Mouse (Mus musculus): ENCODE measurements around the gene Rasip1.

Gene Rasip1

DNA sequence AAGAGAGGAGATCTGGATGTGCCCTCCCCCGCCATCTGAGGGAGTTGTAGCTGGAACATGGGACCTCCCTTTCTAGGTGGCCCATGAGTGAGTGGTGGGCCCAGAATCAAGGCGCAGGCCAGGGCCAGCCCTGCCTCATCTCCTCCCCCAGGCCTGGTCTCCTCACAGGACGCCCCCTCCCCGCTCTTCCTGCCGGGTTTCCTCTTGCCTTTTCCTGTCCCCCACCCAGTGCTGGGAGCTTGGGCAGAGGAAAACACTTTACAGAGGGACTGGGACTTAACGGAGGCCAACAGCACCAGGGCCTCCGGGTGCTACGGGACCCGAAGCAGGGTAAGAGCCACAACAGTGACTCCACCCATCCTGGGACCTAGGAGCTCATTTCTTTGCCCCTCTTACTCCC, at the start of gene Rasip1:
Rasip1 (plus strand) TSS at position 228 of the 400 bp plus-strand sequence.
- in situ Hi-C loops (cut with MboI, MseI), result no loop called here

- in situ Hi-C loops (cut with MboI, MseI), result no loop called here
Observed at GRCm38 (mm10) chr7:45585923-45586322, 41.4 kb upstream of the Rasip1 start.

- in situ Hi-C loops (cut with MboI, MseI), result no loop called here
Observed at GRCm38 (mm10) chr7:45587631-45588592, 39.4 kb upstream of the Rasip1 start.

DNA sequence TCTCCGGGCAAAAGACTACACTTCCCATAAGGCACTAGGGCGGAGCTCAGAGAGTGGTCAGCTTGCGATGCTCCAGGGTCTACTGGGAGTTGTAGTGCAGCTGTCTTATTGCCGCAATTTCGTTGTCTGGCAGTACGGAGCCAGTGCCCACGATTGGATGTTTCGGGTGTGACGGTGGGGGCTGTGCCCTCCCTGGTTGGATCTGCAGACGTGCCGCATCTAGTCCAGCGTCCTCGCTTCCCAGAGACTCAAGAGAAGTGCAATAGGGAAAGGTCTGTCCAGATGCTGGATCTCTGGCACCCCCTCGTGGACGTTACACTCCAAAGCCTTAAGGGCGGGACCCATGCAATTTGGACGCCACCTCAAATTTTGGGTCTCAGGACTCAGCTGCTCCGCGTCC, 38.1 kb upstream of the Rasip1 start:
- in situ Hi-C loops (cut with MboI, MseI), result no loop called here

DNA sequence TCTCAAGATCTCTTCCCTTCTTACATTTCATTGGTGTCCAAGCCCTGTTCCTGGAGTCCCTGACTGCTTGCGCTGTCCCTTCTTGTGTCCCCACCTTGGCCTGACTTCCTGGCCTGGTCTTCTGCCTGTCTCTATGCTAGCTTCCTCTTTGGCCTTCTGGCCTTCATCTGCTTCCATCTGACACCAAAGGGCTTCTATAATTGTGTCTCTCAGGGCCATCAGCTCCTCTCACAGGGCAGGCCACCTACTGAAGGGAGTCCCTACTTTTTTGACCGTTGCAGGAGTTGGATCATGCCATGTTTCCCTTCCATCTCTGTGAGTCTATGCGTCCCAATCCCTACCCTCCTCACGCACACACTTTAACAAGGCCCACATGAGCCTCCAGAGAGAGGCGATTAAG, 37.4 kb upstream of the Rasip1 start:
- in situ Hi-C loops (cut with MboI, MseI), result no loop called here

GRCm38 (mm10) chr7:45590874-45591273, 36.4 kb upstream of the Rasip1 start:
- in situ Hi-C loops (cut with MboI, MseI), result no loop called here

DNA sequence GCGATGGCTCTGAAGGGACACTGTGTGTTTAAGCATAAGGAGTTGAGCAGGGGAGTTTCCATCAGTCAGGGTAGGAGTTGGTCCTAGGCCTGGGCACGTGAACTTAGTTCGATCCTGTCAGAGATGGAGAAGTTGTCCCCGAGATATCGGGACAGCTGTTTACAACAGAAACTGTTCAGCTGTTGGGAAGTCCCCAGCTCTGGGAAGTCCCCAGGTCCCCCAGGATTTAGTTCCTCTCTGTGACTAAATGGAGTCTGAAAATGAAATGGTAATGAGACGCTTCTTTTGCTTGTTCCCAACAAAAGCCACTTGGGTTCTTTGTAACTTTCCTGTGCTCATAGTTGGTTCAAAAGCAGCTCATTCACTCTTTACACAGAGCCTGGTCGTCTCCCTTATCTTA, 35.4 kb upstream of the Rasip1 start:
- in situ Hi-C loops (cut with MboI, MseI), result no loop called here

DNA sequence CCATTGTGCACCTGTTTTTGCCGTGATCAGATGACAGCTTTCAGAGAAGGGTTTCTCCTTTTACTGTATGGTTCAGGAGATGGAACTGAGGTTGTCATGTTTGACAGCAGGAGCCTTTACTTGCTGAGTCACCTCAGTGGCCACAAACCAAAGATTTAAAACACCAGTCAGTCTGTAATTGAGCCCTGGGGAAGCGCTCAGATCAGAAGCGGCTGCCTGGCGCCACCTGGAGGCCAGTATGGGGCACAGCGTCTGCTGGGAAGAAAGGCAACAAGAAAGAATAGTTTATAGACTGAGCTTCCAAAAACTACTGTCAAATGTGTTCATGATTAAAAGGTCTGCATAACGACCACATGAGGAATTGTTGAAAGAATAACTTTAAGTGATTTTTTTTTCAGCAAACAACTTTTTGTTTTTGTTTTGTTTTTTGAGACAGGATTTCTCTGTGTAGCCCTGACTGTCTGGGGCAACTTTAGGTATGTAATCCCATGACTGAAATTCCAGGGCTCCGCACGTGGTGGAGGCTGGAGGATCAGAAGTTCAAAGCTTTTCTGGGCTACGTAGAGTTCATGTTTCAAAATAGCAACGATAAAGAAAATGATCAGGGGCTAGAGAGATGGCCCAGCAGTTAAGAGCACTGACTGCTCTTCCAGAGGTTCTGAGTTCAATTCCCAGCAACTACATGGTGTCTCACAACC, 34.0 kb upstream of the Rasip1 start:
- in situ Hi-C loops (cut with MboI, MseI), result no loop called here

GRCm38 (mm10) chr7:45595176-45595575, 32.1 kb upstream of the Rasip1 start:
- in situ Hi-C loops (cut with MboI, MseI), result no loop called here

DNA sequence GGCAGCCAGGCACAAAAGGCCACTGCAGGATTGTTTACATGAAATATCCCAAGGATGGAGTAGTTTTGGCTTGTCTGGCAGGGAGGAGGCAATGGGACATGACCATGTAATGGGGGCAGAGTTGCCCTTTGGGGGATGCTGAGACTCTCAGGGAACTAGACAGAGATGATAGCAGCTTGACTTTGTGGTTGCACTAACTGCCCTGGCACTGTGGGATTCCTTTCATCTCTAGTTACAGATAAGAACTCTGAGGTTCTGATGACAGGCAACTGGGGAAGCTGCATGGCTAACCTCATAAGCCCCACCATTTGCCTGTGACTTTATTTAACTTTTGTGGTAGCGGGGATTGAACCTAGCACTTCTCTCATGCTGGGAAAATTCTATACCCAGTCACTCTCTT, 31.2 kb upstream of the Rasip1 start:
- in situ Hi-C loops (cut with MboI, MseI), result no loop called here

GRCm38 (mm10) chr7:45597013-45597412, 30.3 kb upstream of the Rasip1 start:
- in situ Hi-C loops (cut with MboI, MseI), result no loop called here

- in situ Hi-C loops (cut with MboI, MseI), result no loop called here
Observed at GRCm38 (mm10) chr7:45597527-45597926, 29.8 kb upstream of the Rasip1 start.

DNA sequence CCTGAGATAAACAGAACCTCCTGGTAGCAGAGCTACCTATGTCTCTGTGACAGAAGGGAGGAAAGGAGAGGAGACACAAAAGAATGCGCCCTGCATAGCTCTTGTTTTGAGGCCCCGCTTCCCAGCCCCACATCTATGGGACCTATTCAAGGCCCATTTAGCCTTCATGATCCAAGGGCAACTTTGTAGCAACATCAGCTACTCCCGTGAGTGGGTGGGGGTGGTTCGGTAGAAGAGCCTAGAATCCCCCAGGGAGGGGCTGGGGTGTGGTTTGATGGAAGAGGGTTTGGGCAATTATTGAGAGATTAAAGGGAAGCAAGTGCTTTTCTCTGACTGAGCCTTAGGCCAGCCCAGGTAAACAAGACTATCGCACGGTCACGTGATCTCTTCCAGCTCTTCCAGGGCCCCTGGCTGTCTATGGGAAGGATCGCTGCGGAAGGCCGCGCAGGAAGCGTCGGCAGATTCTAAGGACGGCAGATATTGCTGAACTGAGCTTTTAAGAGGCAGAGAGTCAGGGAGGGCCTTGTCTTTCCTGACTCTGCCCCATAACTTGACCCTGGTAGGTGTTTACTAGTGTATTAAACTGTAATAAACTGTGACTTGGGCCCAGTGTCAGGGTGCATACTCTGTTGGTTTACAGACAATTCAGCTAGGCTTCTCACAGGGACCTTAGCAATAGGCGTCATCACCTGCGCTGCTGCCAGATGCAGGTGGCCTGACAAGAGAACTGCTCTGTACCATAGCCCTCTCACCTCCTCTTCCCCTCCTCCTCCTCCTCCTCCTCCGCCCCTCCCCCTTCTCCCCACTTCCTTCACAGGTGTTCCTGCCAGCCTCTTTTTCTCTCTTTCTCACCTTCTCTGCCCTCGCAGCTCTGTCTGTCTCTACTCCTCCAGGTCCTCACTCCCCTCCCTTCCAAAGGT, 28.1 kb upstream of the Rasip1 start:
- in situ Hi-C loops (cut with MboI, MseI), result no loop called here

GRCm38 (mm10) chr7:45605704-45606289, 21.5 kb upstream of the Rasip1 start:
- in situ Hi-C loops (cut with MboI, MseI), result no loop called here

DNA sequence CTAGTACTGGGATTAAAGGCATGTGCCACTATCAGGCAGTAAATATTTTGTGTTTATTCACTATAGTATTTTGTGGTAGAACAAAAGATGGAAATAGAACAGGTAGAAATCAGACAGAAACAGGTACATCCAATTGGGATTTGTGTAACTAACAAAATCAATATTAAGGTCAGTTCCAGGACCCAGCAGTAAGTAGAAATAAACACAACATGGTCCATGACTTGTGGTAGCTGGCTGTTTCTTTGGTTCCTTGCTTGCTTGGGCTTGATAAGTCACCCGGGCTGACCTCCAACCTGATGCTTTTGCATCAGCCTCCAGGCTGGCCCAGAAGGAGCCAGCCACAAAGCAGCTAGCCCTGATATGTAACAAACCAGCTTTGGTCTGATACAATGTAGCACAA, 17.8 kb upstream of the Rasip1 start:
- in situ Hi-C loops (cut with MboI, MseI), result no loop called here

- in situ Hi-C loops (cut with MboI, MseI), result no loop called here
Observed at GRCm38 (mm10) chr7:45616277-45616676, 11.0 kb upstream of the Rasip1 start.

- in situ Hi-C loops (cut with MboI, MseI), result no loop called here
Observed at GRCm38 (mm10) chr7:45617042-45617695, 10.1 kb upstream of the Rasip1 start, which contains the start of gene Fut1. Fut1 (plus strand) TSS chr7:45617289.

DNA sequence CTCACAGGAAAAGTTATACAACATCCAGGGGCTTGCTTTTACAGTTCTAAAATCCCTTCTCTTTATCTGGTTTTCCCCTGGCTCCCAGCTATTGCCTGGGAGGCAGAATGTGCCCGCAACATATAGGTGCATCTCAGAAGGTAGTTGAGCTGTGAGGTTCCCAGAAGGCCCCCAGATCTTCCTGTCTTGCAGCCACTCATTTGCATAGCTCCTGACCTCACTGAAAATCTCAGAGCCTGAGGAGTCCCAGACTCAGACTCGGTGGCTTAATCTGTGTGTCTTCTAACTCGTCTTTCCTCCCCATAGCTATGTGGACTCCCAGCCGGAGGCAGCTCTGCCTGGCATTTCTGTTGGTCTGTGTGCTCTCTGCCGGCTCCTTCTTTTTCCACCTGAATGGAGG, 9.0 kb upstream of the Rasip1 start:
- in situ Hi-C loops (cut with MboI, MseI), result no loop called here

DNA sequence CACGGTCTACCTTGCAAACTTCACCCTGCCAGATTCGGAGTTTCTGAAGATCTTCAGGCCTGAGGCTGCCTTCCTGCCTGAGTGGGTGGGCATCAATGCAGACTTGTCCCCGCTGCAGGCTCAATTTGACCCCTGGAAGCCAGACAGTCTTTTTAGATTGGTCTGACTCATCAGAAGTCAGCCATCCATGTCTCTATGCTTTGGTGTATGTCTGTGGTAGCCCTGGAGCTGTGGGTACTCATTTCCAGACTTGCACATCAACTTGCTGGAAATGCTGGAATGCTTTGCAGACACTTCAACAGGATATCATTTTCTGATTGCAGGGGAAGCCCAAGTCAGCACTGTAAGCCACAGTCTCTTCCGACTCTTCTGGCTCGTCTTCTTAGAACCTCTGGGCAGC, 7.7 kb upstream of the Rasip1 start:
- in situ Hi-C loops (cut with MboI, MseI), result no loop called here

DNA sequence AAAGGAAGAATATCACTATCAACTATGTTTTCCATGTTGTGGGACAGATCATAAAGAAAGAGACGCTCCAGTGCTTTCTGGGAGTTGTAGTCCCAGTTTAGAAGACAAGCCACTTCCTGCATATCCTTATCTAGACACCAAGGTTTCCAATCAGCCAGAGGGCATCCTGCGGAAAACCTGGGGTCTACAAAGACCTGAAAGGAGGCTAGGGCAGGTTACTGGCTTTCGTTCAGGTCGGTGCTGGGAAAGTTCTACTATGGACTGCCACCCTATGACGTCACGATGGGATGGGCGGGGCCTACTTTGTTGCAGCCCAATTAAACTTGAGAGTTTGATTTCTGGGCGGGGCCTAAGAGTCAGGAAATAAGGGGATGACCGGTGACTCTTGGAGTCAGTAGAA, 5.8 kb upstream of the Rasip1 start, which contains the start of gene Izumo1:
Izumo1 (plus strand) TSS at position 369 of the 400 bp plus-strand sequence.
- in situ Hi-C loops (cut with MboI, MseI), result no loop called here

DNA sequence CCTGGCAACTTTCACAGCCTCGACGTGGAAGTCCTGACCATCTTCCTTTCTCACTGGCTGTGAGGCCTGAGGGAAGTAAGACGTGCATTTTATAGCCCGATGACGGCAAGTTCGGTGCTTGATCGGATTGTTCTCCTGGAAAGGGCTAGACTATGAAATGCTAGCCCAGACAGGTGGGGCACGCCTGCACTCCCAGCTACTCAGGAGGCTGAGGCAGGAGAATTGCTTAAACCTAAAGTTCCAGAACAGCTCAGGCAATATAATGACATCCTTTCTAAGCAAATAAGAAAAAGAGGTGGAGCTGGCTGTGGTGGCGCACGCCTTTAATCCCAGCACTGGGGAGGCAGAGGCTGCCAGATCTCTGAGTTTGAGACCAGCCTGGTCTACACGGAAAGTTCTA, 3.8 kb upstream of the Rasip1 start:
- in situ Hi-C loops (cut with MboI, MseI), result no loop called here
